Comparison of ENCODE assay signal across 8 mouse cellular contexts in the genomic region with DNA sequence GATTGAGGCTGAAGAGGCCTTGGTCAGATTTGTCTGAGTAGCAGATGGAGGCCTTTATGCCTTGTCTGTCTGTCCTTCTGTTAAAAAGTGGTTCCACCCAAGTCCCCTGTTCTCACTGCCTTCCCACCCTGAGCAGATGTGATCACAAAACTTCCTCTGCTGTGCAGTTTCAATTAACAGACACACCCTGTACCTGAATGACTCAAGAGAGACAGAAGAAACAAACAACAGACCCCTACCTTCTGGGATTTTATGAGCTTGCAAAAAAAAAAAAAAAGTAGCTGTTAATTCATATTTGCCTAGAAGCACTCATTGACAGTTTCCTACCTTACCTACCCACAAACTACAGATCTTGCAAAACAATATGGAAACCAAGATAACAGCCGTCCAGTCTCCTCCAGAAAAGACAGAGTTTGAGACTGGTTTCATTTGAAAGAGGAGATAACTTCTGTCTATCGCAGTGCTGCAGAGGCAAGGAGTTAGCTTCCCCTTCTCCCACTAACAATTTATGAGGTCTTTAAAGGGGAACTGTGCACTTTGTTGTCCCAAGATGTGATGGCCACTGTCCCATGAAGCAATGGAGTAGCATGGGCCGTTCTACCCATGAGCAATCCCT. TPM values are rescaled to one million over a fixed set of nuclear protein-coding genes. Genes with fewer than 3 reads are reported as not detected.
A peak's percentile ranks its signal among the peaks of the same experiment; 100 is the strongest.
DNase-seq lines count a peak whose midpoint lies in the region; ATAC-seq lines count a peak whose summit lies in the region.

No protein-coding gene starts in this region.

- H3K9ac ChIP-seq in kidney, embryonic 16.5 days (replicated peaks; ENCODE audit: low read length): no peak overlapping the region
- no peak overlapping the region for H3K9ac ChIP-seq in hindbrain, embryonic 16.5 days (ENCODE audit: low read depth, low read length)
- H3K9ac ChIP-seq in midbrain, embryonic 15.5 days: no peak overlapping the region

- no peak overlapping the region for H3K27ac ChIP-seq in kidney, embryonic 16.5 days (ENCODE audit: low read length)
- peak overlapping the region; percentile 91 for H3K27ac ChIP-seq in embryonic facial prominence, embryonic 10.5 days (replicated peaks)
- H3K27ac ChIP-seq in hindbrain, embryonic 16.5 days (ENCODE audit: low read depth, low read length): no peak overlapping the region
- no peak overlapping the region for H3K27ac ChIP-seq in midbrain, embryonic 15.5 days

- no peak for DNase-seq in kidney, postnatal 14 days
- no peak for DNase-seq in embryonic facial prominence, embryonic 10.5 days (ENCODE audit: low spot score)
- DNase-seq in left cerebral cortex, adult 8-10 months (ENCODE audit: low spot score in 2 of 2): no peak
- no peak for DNase-seq in urinary bladder, postnatal 4 days (ENCODE audit: low spot score in 2 of 2)
- DNase-seq in right cerebral cortex, postnatal 4 days: no peak

- 77% methylated on average over 3 of the region's 3 CpGs for WGBS in kidney, embryonic 16.5 days
- WGBS in embryonic facial prominence, embryonic 10.5 days: 87% methylated on average over 3 of the region's 3 CpGs
- WGBS in hindbrain, embryonic 16.5 days: 83% methylated on average over 3 of the region's 3 CpGs
- WGBS in midbrain, embryonic 15.5 days: 92% methylated on average over 3 of the region's 3 CpGs

- H3K36me3 ChIP-seq in kidney, embryonic 16.5 days (ENCODE audit: insufficient read depth, low read length): no peaks in the 10 kb centered on the region
- H3K36me3 ChIP-seq in embryonic facial prominence, embryonic 10.5 days (replicated peaks): peaks cover 10% of the 10 kb centered on the region; the same call in 1 of the 2 replicates
- H3K36me3 ChIP-seq in hindbrain, embryonic 16.5 days (ENCODE audit: control insufficient read depth, insufficient read depth, low read length): no peaks in the 10 kb centered on the region
- no peaks in the 10 kb centered on the region for H3K36me3 ChIP-seq in midbrain, embryonic 15.5 days (replicated peaks)

- peak overlapping the region; percentile 63 for H3K4me3 ChIP-seq in kidney, embryonic 16.5 days (ENCODE audit: low read length)
- peak overlapping the region; percentile 70 for H3K4me3 ChIP-seq in embryonic facial prominence, embryonic 10.5 days
- H3K4me3 ChIP-seq in hindbrain, embryonic 16.5 days (ENCODE audit: low read length): peak overlapping the region; percentile 54
- peak overlapping the region; percentile 44 for H3K4me3 ChIP-seq in midbrain, embryonic 15.5 days

- no peak for ATAC-seq in kidney, embryonic 16.5 days (ENCODE audit: low FRiP score, low TSS enrichment)
- ATAC-seq in hindbrain, embryonic 16.5 days: no peak
- ATAC-seq in midbrain, embryonic 15.5 days (replicated peaks): no peak

- no peaks in the 10 kb centered on the region for H3K9me3 ChIP-seq in kidney, embryonic 16.5 days (ENCODE audit: low read length)
- H3K9me3 ChIP-seq in embryonic facial prominence, embryonic 10.5 days: no peaks in the 10 kb centered on the region
- no peaks in the 10 kb centered on the region for H3K9me3 ChIP-seq in hindbrain, embryonic 16.5 days (ENCODE audit: control insufficient read depth, low read length)
- H3K9me3 ChIP-seq in midbrain, embryonic 15.5 days: no peaks in the 10 kb centered on the region

- H3K27me3 ChIP-seq in kidney, embryonic 16.5 days (ENCODE audit: insufficient read depth, low read length): no peaks in the 10 kb centered on the region; the same call in 1 of the 2 replicates
- peaks cover 10% of the 10 kb centered on the region for H3K27me3 ChIP-seq in embryonic facial prominence, embryonic 10.5 days (replicated peaks; ENCODE audit: low read depth, poor library complexity, severe bottlenecking)
- no peaks in the 10 kb centered on the region for H3K27me3 ChIP-seq in hindbrain, embryonic 16.5 days (replicated peaks; ENCODE audit: control insufficient read depth, insufficient read depth, low read length)
- H3K27me3 ChIP-seq in midbrain, embryonic 15.5 days (replicated peaks): 0 out of 2 replicates have a peak, but pooled peaks cover 7% of the 10 kb centered on the region

- peaks cover 8% of the 10 kb centered on the region; the same call in 1 of the 2 replicates for H3K4me1 ChIP-seq in kidney, embryonic 16.5 days (ENCODE audit: insufficient read depth, low read length)
- peaks cover 23% of the 10 kb centered on the region for H3K4me1 ChIP-seq in embryonic facial prominence, embryonic 10.5 days
- H3K4me1 ChIP-seq in hindbrain, embryonic 16.5 days (ENCODE audit: control insufficient read depth, insufficient read depth, low read depth, low read length): peaks cover 2% of the 10 kb centered on the region; the same call in 1 of the 2 replicates
- H3K4me1 ChIP-seq in midbrain, embryonic 15.5 days: peaks cover 22% of the 10 kb centered on the region

- H3K4me2 ChIP-seq in kidney, embryonic 16.5 days (replicated peaks; ENCODE audit: low read depth, low read length): peak overlapping the region; percentile 93
- H3K4me2 ChIP-seq in hindbrain, embryonic 16.5 days (ENCODE audit: low read length): peak overlapping the region; percentile 90
- peak overlapping the region; percentile 92; the same call in 1 of the 2 replicates for H3K4me2 ChIP-seq in midbrain, embryonic 15.5 days

RNA-seq across cellular contexts. Expression of a gene that starts 1.1 kb away (rescaled TPM):
- polyA plus RNA-seq in kidney, embryonic 16.5 days (2015; fragmentation: Nextera tagmentation; extraction: Ambion mirVana): 21.0 and 26.1 TPM in 2 replicates
- 10.8 and 11.2 TPM in 2 replicates for polyA plus RNA-seq in embryonic facial prominence, embryonic 10.5 days (2016; fragmentation: Nextera tagmentation; extraction: Ambion mirVana)
- polyA plus RNA-seq in hindbrain, embryonic 16.5 days (2015; fragmentation: Nextera tagmentation; extraction: Ambion mirVana): 37.6 and 39.9 TPM in 2 replicates
- 27.7 TPM in 2 replicates for polyA plus RNA-seq in midbrain, embryonic 15.5 days (2015; fragmentation: Nextera tagmentation; extraction: Ambion mirVana)
- 100 to 1,000 TPM in 3 of 4 experiments, 10 to 100 TPM in 1; 85.9 to 113 (median 105) TPM for total RNA-seq in left cerebral cortex, adult 8-10 months (2022)
